In genomic region chr14:46883068-46883870, GRCm38 (mm10) we compare ENCODE assay signal across 8 mouse cellular contexts. TPM values are rescaled to one million over a fixed set of nuclear protein-coding genes. Genes with fewer than 3 reads are reported as not detected.
DNase-seq lines count a peak whose midpoint lies in the region; ATAC-seq and TF ChIP-seq lines count a peak whose summit lies in the region.

No protein-coding gene starts in this region.

- WGBS in forebrain, postnatal 0 days = 1% methylated on average over 60 of the region's 70 CpGs
- WGBS in lung, embryonic 15.5 days = under 1% methylated on average over 65 of the region's 70 CpGs

- intact Hi-C loops in heart, postnatal 36 days (cut with DNase I) = loop anchor here (2.0 to 5.0 kb wide), 5 partner anchors 50 to 376 kb away; partner anchors contain the start of genes Cgrrf1, Gch1 and Gmfb

- H3K4me1 ChIP-seq in forebrain, postnatal 0 days (ENCODE audit: insufficient read depth) = no peaks in the 10 kb centered on the region; the same call in 1 of the 2 replicates
- H3K4me1 ChIP-seq in lung, embryonic 15.5 days = peaks cover 34% of the 10 kb centered on the region

- peak; percentile 49 for ATAC-seq in forebrain, postnatal 0 days
- ATAC-seq in lung, embryonic 15.5 days (ENCODE audit: borderline replicate concordance, extremely low read depth, low FRiP score, low TSS enrichment) = peak; percentile 17

- TF ChIP-seq CTCF in forebrain, postnatal 0 days (IDR thresholded peaks at IDR 0.05; ENCODE audit: low read depth) = peak; percentile 38; the same call in 1 of the 2 replicates

- H3K36me3 ChIP-seq in forebrain, postnatal 0 days (ENCODE audit: insufficient read depth) = no peaks in the 10 kb centered on the region
- H3K36me3 ChIP-seq in lung, embryonic 15.5 days = no peaks in the 10 kb centered on the region

- no peaks in the 10 kb centered on the region for H3K9me3 ChIP-seq in forebrain, postnatal 0 days (ENCODE audit: low read length)
- no peaks in the 10 kb centered on the region for H3K9me3 ChIP-seq in lung, embryonic 15.5 days

- peak overlapping the region; percentile 57 for H3K27ac ChIP-seq in forebrain, postnatal 0 days (ENCODE audit: low read depth, low read length)
- peak overlapping the region; percentile 81 for H3K27ac ChIP-seq in lung, embryonic 15.5 days

- H3K4me2 ChIP-seq in forebrain, postnatal 0 days (ENCODE audit: low read depth) = peak overlapping the region; percentile 98
- H3K4me2 ChIP-seq in lung, embryonic 15.5 days = peak overlapping the region; percentile 99

- peak overlapping the region; percentile 57 for H3K4me3 ChIP-seq in forebrain, postnatal 0 days (ENCODE audit: low read depth, low read length)
- peak overlapping the region; percentile 54 for H3K4me3 ChIP-seq in lung, embryonic 15.5 days

- DNase-seq in ES-CJ7 (ENCODE audit: low read depth, low spot score) = peak; percentile 60
- peak; percentile 60 for DNase-seq in cerebellum, adult 11 months
- DNase-seq in forebrain, postnatal 0 days = peak; percentile 80
- DNase-seq in heart, postnatal 36 days = peak; percentile 62 to 79
- peak; percentile 60 for DNase-seq in layer of hippocampus, adult 9-11 months
- DNase-seq in retina, postnatal 1 day = peak; percentile 72
- DNase-seq in c-Kit-positive CD71-positive TER-119-positive erythroid progenitor cells, embryonic 14.5 days (ENCODE audit: low spot score) = no peak

- H3K9ac ChIP-seq in forebrain, postnatal 0 days = peak overlapping the region; percentile 53
- H3K9ac ChIP-seq in lung, embryonic 15.5 days = peak overlapping the region; percentile 60

- 0 out of 2 replicates have a peak, but pooled peaks cover 7% of the 10 kb centered on the region for H3K27me3 ChIP-seq in forebrain, postnatal 0 days (ENCODE audit: insufficient read depth, low read length)
- no peaks in the 10 kb centered on the region for H3K27me3 ChIP-seq in lung, embryonic 15.5 days

RNA-seq across cellular contexts. Expression of gene Samd4, which starts 0.6 kb away (rescaled TPM):
- 12.3 and 15.2 TPM in 2 replicates for total RNA-seq in forebrain, postnatal 0 days (2014; rRNA removed)
- polyA plus RNA-seq in forebrain, postnatal 0 days (2015; fragmentation: Nextera tagmentation; extraction: Ambion mirVana) = 2.5 and 3.5 TPM in 2 replicates
- 10 to 100 TPM; 56.0 to 58.2 TPM for total RNA-seq in heart, postnatal 36 days (2021)
- polyA plus RNA-seq in lung, embryonic 15.5 days (2015; fragmentation: Nextera tagmentation; extraction: Ambion mirVana) = 6.4 and 6.5 TPM in 2 replicates

RNA-seq across cellular contexts. Expression of gene Cgrrf1, which starts 51.3 kb away (rescaled TPM):
- total RNA-seq in forebrain, postnatal 0 days (2014; rRNA removed) = 10.5 and 15.6 TPM in 2 replicates
- polyA plus RNA-seq in forebrain, postnatal 0 days (2015; fragmentation: Nextera tagmentation; extraction: Ambion mirVana) = 14.1 and 16.0 TPM in 2 replicates
- total RNA-seq in heart, postnatal 36 days (2021) = 10 to 100 TPM; 31.8 to 37.1 TPM
- 46.0 and 47.1 TPM in 2 replicates for polyA plus RNA-seq in lung, embryonic 15.5 days (2015; fragmentation: Nextera tagmentation; extraction: Ambion mirVana)
